Mouse (Mus musculus): ENCODE data around the gene Eya2. TPM values are rescaled to one million over a fixed set of nuclear protein-coding genes. Genes with fewer than 3 reads are reported as not detected.

The Eya2 gene
- polyA plus RNA-seq, 1 experiment from 2014 or later: 14.2 TPM

DNA sequence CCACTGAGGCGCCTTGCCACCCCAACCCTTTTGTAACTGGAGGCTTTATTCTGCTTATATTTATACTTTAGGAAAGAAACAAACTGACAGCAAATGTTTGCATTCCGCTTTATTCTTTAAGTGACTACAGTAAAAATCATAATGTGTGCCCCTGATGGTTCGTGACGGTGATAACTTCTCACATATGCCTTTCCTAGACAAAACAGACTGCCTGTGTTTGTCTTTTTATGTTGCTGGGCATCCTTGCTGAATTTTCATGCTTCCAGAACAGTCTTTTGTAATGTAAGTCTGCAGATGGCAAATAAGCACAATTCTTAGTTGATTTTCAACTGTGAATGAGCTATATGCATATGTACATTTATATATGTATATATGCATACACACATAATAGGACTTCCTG, 61.7 kb downstream of the Eya2 start:
- no peak overlapping the region for H3K27ac ChIP-seq (replicated peaks)
- H3K4me3 ChIP-seq: no peak overlapping the region
- no peaks in the 10 kb centered on the region for H3K27me3 ChIP-seq (ENCODE audit: low read depth, poor library complexity, severe bottlenecking)
- no peaks in the 10 kb centered on the region for H3K9me3 ChIP-seq (replicated peaks)
- WGBS: 91% methylated on average over 4 of the region's 4 CpGs
- peaks cover 42% of the 10 kb centered on the region for H3K4me1 ChIP-seq
- H3K36me3 ChIP-seq: no peaks in the 10 kb centered on the region
- no peak for DNase-seq (ENCODE audit: low spot score)

DNA sequence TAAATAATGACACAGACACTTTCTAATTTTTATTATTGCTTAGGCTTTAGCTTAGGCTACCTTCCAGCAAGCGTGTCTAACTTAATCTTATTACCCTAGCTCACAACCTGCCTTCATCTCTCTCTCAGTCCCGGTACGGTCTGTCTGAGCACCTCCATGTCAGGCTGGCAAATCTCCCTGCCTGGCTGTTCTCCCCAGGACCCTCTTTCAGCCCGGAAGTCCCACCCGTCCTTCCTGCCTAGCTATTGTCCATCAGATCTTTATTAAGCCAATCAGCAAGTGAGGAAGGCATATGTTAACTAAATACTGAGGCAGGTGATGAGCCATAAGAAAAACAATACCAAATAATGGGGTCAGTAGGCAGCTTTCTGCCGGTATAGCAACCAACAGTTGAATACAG, 62.1 kb downstream of the Eya2 start:
- no peaks in the 10 kb centered on the region for H3K9me3 ChIP-seq (replicated peaks)
- no peaks in the 10 kb centered on the region for H3K27me3 ChIP-seq (ENCODE audit: low read depth, poor library complexity, severe bottlenecking)
- 67% methylated on average over 6 of the region's 6 CpGs for WGBS
- H3K4me1 ChIP-seq: peaks cover 42% of the 10 kb centered on the region
- no peaks in the 10 kb centered on the region for H3K36me3 ChIP-seq
- H3K27ac ChIP-seq (replicated peaks): no peak overlapping the region
- no peak overlapping the region for H3K4me3 ChIP-seq
- no peak for DNase-seq (ENCODE audit: low spot score)

DNA sequence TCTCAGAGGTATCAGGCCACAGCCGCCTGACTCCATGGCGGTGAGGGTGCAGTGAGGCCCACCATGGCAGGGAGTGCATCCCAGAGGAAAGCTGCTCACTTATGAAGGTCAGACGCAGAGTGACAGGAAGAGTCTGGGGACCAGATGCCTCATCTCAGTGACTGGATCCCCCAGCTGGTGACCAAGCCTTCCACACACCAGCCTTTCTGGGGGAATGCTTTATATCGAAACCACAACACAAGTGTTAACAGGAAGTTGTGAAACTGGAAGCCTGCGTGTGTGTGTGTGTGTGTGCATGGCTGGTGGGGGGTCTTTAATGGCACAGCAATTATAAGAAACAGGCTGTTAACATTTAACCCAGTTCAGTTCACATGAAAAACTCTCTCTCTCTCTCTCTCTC, 64.7 kb downstream of the Eya2 start:
- H3K36me3 ChIP-seq: no peaks in the 10 kb centered on the region
- peaks cover 17% of the 10 kb centered on the region for H3K4me1 ChIP-seq
- no peak for DNase-seq (ENCODE audit: low spot score)
- H3K9me3 ChIP-seq (replicated peaks): no peaks in the 10 kb centered on the region
- no peak overlapping the region for H3K4me3 ChIP-seq
- WGBS: 84% methylated on average over 5 of the region's 5 CpGs
- H3K27ac ChIP-seq (replicated peaks): no peak overlapping the region
- no peaks in the 10 kb centered on the region for H3K27me3 ChIP-seq (ENCODE audit: low read depth, poor library complexity, severe bottlenecking)

DNA sequence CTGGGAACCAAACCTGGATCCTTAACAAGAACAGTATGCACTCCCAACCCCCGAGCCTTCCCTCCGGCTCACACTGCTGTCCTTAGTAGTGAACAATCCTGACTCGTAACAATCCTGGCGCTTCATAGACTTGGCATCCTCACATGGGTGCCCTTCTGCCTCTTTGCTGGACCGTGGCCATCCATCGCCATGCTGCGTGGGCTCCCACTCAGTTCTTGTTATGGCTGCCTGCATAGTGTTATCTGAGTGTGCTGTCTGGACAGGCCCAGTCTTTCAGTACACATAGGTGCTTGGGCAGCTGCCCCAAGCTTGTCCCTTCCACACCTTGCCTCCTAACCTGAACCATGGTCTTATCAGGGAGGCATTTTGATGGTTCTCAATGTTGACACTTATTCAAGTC, 68.4 kb downstream of the Eya2 start:
- DNase-seq (ENCODE audit: low spot score): no peak
- Histone ChIP-seq H3K27me3 (ENCODE audit: low read depth, poor library complexity, severe bottlenecking) (no peaks in the 10 kb centered on the region), H3K9me3 (replicated peaks) (no peaks in the 10 kb centered on the region), H3K36me3 (no peaks in the 10 kb centered on the region), H3K4me3 (no peak overlapping the region), H3K4me1 (no peaks in the 10 kb centered on the region), H3K27ac (replicated peaks) (0 out of 2 replicates have a peak overlapping the region, but pooled peaks have one; percentile 9)
- WGBS: 97% methylated on average over 7 of the region's 7 CpGs

DNA sequence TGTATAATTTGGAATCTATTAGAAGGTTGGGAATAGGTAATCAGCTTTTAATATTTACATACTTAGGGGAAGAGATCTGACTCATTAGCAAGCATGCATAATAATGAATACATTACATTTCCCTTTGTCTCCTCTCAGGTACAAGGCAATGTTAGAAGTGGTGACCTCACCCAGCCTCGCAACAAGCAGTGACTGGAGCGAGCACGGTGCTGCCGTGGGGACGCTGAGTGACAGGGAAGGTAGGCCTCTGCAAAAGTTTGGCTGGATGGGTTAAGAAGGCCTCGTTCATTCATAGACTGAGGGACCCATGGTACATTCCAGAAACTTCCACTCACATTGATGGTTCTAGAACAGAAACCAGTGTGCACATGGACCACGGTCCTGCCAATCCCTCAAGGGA, 69.8 kb downstream of the Eya2 start:
- no peak for DNase-seq (ENCODE audit: low spot score)
- 86% methylated on average over 7 of the region's 7 CpGs for WGBS
- H3K36me3 ChIP-seq: no peaks in the 10 kb centered on the region
- no peak overlapping the region for H3K27ac ChIP-seq (replicated peaks)
- H3K9me3 ChIP-seq (replicated peaks): no peaks in the 10 kb centered on the region
- H3K4me1 ChIP-seq: no peaks in the 10 kb centered on the region
- H3K4me3 ChIP-seq: no peak overlapping the region
- no peaks in the 10 kb centered on the region for H3K27me3 ChIP-seq (ENCODE audit: low read depth, poor library complexity, severe bottlenecking)

DNA sequence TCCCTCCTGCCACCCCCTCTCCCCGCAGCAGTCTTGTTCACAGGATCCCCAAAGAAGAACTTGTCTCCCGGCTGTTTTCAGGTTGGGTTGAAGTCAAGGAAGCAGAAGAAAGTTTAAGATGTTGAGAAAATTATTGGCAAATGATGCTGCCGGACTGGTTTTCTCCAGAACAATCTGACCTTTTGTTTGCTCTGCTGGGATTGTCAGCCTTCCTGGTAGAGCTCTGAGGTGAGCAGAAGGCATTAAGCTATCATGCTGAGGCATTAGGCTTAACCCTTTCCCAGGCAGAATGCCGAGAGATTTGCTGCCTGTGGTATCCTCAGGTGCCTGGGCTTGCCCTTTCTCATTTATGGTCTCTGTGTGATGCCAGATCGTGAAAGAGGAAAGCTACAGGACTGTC, 70.3 kb downstream of the Eya2 start:
- no peaks in the 10 kb centered on the region for H3K36me3 ChIP-seq
- no peaks in the 10 kb centered on the region for H3K9me3 ChIP-seq (replicated peaks)
- no peaks in the 10 kb centered on the region for H3K4me1 ChIP-seq
- H3K27me3 ChIP-seq (ENCODE audit: low read depth, poor library complexity, severe bottlenecking): no peaks in the 10 kb centered on the region
- DNase-seq (ENCODE audit: low spot score): no peak
- no peak overlapping the region for H3K4me3 ChIP-seq
- WGBS: 41% methylated on average over 5 of the region's 5 CpGs
- H3K27ac ChIP-seq (replicated peaks): no peak overlapping the region

DNA sequence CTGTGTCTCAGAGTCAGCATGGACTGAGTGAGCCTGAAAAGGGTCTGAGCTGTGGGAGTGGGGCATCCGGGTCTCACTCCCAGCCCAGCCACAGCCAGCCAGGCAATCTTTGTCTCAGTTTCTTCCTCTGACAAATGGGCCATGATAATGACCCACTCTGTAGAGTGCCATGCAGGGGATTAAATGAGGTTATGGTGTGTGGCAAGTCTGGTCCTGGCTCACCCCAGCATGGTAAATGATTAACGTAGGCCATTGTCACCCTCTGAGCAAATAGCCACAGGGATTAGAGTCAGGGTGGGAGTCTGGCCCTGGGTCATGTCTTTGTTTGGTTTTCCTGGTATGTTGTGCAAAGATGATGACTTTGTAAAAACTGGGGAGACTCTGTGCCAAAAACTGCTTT, 72.3 kb downstream of the Eya2 start:
- Histone ChIP-seq H3K27ac (replicated peaks) (no peak overlapping the region), H3K4me3 (no peak overlapping the region), H3K4me1 (no peaks in the 10 kb centered on the region), H3K9me3 (replicated peaks) (peaks cover 1% of the 10 kb centered on the region; the same call in 1 of the 2 replicates), H3K36me3 (no peaks in the 10 kb centered on the region), H3K27me3 (ENCODE audit: low read depth, poor library complexity, severe bottlenecking) (no peaks in the 10 kb centered on the region)
- no peak for DNase-seq (ENCODE audit: low spot score)
- WGBS: 81% methylated on average over 2 of the region's 2 CpGs

DNA sequence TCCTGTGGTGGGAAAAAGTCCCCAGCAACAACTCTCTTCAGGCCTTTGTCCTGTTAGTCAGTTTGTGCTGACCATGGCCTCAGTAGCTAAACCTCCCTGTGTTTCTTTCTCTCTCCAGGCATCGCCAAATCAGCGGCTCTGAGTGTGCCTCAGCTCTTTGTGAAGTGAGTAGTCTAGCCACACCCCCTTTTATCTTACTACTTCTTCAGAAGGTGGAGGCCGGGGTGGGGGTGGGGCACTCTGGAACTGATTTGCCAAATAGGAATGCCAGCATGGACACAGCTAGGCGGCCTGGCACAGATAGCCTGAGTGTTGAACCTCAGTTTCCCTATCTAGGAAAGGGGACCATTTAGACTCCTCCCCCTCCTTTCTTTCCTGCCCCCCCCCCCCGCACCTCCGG, 87.9 kb downstream of the Eya2 start:
- peak overlapping the region; percentile 64 for H3K27ac ChIP-seq (replicated peaks)
- H3K36me3 ChIP-seq: no peaks in the 10 kb centered on the region
- 47% methylated on average over 6 of the region's 6 CpGs for WGBS

DNA sequence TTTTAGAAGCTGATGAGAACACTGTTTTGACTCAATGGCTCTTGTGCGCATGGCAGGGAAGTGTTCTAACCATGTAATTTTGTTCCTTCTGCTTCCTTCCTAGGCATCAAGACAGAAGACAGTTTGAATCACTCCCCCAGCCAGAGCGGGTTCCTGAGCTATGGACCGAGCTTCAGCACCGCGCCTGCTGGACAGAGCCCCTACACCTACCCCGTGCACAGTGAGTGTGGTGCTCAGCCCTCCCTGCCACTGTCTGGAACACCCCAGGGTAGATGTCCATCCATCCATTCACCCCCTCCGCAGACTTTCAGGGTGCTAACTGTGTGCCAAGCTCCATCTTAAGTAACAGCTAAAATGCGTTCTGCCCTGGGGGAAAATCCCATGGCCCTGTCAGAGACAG, 92.7 kb downstream of the Eya2 start:
- peaks cover 13% of the 10 kb centered on the region for H3K4me1 ChIP-seq
- no peak overlapping the region for H3K4me3 ChIP-seq
- H3K9me3 ChIP-seq (replicated peaks): no peaks in the 10 kb centered on the region
- no peak for DNase-seq (ENCODE audit: low spot score)
- H3K27ac ChIP-seq (replicated peaks): no peak overlapping the region
- WGBS: 42% methylated on average over 8 of the region's 8 CpGs
- no peaks in the 10 kb centered on the region for H3K27me3 ChIP-seq (ENCODE audit: low read depth, poor library complexity, severe bottlenecking)
- H3K36me3 ChIP-seq: no peaks in the 10 kb centered on the region; the same call in 1 of the 2 replicates

More for the DNA sequence above, 87.9 kb downstream of the Eya2 start:
- Histone ChIP-seq H3K27me3 (ENCODE audit: low read depth, poor library complexity, severe bottlenecking) (no peaks in the 10 kb centered on the region), H3K4me1 (peaks cover 15% of the 10 kb centered on the region), H3K9me3 (replicated peaks) (no peaks in the 10 kb centered on the region; the same call in 1 of the 2 replicates), H3K4me3 (no peak overlapping the region)
- DNase-seq (ENCODE audit: low spot score): no peak

DNA sequence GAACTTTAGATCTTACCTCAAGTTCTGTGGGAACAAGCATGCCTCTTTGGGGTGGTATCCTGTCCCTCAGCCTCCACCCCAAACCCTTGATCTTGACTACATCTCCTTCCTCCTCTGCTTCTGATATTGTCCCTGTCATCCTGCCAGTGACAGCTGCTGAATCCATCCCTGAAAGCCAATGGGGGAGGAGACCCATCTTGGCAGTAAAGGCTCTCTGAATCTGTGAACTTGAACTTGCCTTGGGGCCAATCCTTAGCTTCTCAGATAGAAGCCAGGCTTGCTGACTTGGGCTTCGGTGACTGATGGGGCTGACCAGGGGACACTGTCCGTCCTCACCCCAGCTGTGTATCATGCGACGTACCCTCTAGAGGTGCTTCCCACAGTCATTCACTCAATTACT, 94.1 kb downstream of the Eya2 start:
- WGBS: 97% methylated on average over 4 of the region's 4 CpGs
- no peak for DNase-seq (ENCODE audit: low spot score)

DNA sequence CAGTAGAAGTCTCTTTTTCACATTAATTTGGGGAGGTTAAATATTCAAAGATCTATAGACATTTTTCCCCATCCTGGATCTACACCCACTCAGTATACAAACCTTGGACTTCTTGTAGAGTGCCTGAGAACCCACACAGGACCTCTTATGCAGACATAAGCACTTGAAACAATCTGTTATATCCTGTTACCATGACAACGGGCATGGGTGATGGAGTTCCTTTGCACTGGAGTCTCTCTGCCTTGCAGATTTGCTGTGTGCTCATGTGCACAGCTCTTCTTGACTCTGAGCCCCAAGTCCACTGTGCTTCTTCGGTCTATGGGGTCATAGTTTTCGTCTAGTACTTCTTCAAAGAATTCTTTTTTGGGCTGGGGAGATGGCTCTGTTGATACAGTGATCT, 96.2 kb downstream of the Eya2 start:
- Histone ChIP-seq H3K4me1 (0 out of 2 replicates have a peak, but pooled peaks cover 3% of the 10 kb centered on the region), H3K27me3 (ENCODE audit: low read depth, poor library complexity, severe bottlenecking) (no peaks in the 10 kb centered on the region), H3K36me3 (no peaks in the 10 kb centered on the region; the same call in 1 of the 2 replicates), H3K27ac (replicated peaks) (no peak overlapping the region), H3K4me3 (no peak overlapping the region), H3K9me3 (replicated peaks) (no peaks in the 10 kb centered on the region)
- 89% methylated on average over 3 of the region's 3 CpGs for WGBS
- DNase-seq (ENCODE audit: low spot score): no peak

More for the DNA sequence above, 94.1 kb downstream of the Eya2 start:
- Histone ChIP-seq H3K36me3 (no peaks in the 10 kb centered on the region; the same call in 1 of the 2 replicates), H3K27me3 (ENCODE audit: low read depth, poor library complexity, severe bottlenecking) (no peaks in the 10 kb centered on the region), H3K27ac (replicated peaks) (no peak overlapping the region), H3K9me3 (replicated peaks) (no peaks in the 10 kb centered on the region), H3K4me3 (no peak overlapping the region), H3K4me1 (0 out of 2 replicates have a peak, but pooled peaks cover 3% of the 10 kb centered on the region)

DNA sequence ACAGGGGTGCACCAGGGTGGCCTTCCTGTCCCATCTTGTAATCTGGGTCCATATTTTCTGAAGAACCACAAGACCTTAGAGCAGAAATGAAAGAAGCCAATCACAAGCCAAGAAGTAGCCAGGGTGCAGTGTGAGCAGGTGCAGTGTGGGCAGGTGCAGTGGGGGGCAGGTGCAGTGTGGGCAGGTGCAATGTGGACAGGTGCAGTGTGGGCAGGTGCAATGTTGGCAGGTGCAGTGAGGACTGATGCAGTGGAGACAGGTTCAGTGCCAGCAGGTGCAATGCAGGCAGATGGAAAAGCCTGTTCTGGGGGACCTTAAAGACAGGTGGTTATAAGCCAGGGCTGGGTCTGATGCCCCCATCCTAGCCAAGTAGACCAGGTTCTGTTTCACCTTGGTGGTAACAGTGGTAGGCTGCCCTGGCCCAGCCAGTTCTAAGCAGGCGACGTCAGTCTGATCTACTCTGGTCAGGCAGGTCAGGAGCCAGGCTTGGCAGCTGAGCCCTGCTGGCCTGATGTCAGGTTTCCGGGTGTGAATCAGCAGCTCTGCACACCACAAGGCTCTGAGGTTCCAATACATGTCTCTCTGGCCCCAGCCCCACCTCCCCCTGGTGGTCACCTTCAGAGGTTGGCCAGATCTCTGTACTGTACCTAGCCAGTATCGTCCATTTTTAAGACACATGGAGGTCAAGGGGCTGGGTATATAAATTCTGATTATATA, 98.3 kb downstream of the Eya2 start:
- peaks cover 7% of the 10 kb centered on the region for H3K4me1 ChIP-seq
- no peak for DNase-seq (ENCODE audit: low spot score)

DNA sequence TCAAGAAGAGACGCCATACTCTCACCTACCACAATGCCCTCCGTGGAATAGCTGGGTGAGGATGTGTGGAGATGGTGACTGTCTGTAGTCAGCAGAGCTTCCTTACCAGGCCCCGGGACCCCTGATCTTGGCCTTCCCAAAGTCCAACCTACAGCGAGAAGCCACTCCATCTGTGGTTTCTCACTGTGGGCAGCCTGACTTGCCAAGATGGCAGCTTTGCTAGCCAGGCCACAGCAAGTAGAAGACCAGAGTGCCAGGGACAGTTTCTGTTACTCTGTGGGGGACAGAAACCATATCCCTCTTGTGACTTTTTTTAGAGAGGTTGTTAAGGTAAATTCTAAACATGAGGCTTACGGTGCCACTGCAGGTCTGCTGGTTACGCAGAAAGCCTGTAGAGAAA, 99.9 kb downstream of the Eya2 start:
- DNase-seq (ENCODE audit: low spot score): no peak
- 95% methylated on average over 6 of the region's 6 CpGs for WGBS
- no peak overlapping the region for H3K27ac ChIP-seq (replicated peaks)

More for the DNA sequence above, 98.3 kb downstream of the Eya2 start:
- Histone ChIP-seq H3K27me3 (ENCODE audit: low read depth, poor library complexity, severe bottlenecking) (no peaks in the 10 kb centered on the region), H3K27ac (replicated peaks) (0 out of 2 replicates have a peak overlapping the region, but pooled peaks have one; percentile 6), H3K4me3 (no peak overlapping the region), H3K9me3 (replicated peaks) (no peaks in the 10 kb centered on the region), H3K36me3 (no peaks in the 10 kb centered on the region; the same call in 1 of the 2 replicates)
- WGBS: 79% methylated on average over 4 of the region's 4 CpGs

More for the DNA sequence above, 99.9 kb downstream of the Eya2 start:
- peaks cover 11% of the 10 kb centered on the region for H3K4me1 ChIP-seq
- no peaks in the 10 kb centered on the region for H3K27me3 ChIP-seq (ENCODE audit: low read depth, poor library complexity, severe bottlenecking)
- no peaks in the 10 kb centered on the region for H3K9me3 ChIP-seq (replicated peaks)
- H3K4me3 ChIP-seq: no peak overlapping the region
- H3K36me3 ChIP-seq: no peaks in the 10 kb centered on the region; the same call in 1 of the 2 replicates
